Mouse (Mus musculus): ENCODE measurements at regions not wholly inside any gene's neighbourhood (a gene's known extent, or its start where the extent isn't known, plus 50 kb on each side); places are given as distances from the start of the nearest gene placed in this dataset.

DNA sequence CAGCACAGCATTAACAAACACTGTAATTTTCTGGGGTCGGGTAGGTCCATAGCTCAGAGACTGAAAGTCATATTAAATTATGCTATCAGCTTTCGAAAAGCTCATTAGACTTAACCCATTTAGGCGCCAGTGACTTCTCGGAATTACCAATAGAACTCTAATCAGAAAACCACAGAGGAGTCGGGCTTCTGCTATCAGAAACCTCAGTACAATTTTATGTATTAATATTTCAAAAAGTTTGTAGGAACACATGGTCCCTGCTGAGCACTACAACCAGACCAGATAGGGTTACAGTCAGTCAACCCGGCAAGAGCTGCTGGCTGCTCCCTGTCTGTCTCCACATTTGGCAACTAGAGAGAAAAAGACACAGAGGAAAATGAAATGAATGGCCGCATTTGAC, 647.3 kb upstream of the Pabpc4l start:
- DNase-seq (ENCODE audit: low read depth, low spot score) = no peak

- DNase-seq (ENCODE audit: low read depth, low spot score) = no peak
These were observed 603.5 kb upstream of the Pabpc4l start for GRCm38 (mm10) chr3:47051563-47051962.

DNA sequence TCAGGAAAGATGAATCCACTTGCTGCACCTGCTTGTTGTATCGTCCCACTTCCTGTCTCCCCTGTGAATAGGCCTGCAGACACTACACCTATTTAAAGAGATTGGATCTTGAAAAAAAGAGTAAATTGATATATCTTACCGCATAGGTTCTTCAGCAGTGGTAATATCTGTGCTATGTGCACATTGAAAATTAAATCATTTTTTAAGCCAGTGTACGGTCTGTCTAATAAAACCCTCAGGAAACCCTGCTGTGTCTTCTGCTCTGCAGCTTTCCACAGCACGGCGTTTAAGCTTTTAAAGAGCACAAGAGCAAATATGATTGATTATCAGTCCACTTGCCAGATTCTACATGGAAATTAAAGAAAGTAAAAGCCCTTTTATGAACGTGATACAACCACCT, 577.7 kb upstream of the Pabpc4l start:
- no peak for DNase-seq (ENCODE audit: low read depth, low spot score)

DNA sequence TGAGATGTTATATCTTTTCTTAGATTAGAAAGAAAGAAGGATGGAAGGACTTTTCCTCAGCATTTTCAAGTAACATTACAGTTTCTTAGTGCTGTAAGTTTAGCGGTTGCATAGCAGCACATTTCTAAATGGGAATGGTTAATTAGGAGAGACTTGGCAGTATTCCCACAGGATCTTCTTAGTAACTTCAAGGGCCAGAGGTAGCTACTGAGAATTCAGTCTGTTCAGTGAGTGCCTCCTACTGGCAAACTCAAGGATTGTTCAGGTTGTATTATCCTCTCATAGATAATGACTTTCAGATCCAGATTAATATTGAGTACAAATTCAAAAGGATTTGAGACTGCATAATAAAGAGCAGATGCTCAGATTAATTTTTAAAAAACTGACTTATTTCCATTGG, 571.3 kb upstream of the Pabpc4l start:
- DNase-seq (ENCODE audit: low read depth, low spot score) = no peak

GRCm38 (mm10) chr3:47018565-47018964, 570.5 kb upstream of the Pabpc4l start:
- DNase-seq (ENCODE audit: low read depth, low spot score) = no peak

GRCm38 (mm10) chr3:47010459-47010858, 562.4 kb upstream of the Pabpc4l start:
- DNase-seq (ENCODE audit: low read depth, low spot score) = no peak

- DNase-seq (ENCODE audit: low read depth, low spot score) = no peak
These were observed 550.9 kb upstream of the Pabpc4l start for GRCm38 (mm10) chr3:46998916-46999315.

GRCm38 (mm10) chr3:46970744-46971143, 522.7 kb upstream of the Pabpc4l start:
- no peak for DNase-seq (ENCODE audit: low read depth, low spot score)

DNA sequence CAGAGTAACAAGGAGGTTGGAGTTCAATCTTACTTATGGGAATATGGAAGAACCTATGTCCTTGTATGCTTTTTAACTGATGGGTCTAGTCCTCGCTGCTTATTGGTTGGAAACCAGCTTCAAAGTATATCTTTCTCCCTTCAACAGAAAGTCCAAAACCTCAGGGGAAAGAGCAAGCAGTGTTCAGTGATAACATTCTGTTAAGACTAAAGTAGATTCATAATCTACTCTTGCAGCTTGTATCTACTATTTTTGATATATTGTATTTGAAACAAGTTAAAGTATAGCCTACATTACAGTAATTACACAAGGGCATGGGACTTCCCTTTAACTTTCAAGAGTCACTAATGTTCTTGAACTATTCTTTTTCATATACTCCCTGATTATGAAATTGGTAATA, 522.0 kb upstream of the Pabpc4l start:
- no peak for DNase-seq (ENCODE audit: low read depth, low spot score)

DNA sequence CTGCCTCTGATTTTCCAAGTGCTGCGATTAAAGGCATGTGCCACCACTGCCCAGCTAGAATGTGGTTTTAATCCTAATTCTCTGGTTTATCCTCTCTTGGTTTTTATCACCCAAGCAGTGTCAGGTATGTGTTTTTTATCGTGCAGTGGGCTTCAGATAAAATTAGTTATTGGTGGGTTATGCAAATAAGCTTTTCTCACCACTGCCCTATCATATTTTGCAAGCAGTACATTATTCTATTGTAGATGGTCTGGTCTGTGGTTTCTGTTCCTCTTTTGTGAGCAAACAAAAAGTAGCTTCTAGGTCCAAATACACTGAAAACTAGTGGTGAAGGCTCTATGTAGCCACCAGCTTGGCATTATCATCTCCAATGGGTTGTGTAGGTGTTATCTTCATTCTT, 503.4 kb upstream of the Pabpc4l start:
- DNase-seq (ENCODE audit: low read depth, low spot score) = no peak

DNA sequence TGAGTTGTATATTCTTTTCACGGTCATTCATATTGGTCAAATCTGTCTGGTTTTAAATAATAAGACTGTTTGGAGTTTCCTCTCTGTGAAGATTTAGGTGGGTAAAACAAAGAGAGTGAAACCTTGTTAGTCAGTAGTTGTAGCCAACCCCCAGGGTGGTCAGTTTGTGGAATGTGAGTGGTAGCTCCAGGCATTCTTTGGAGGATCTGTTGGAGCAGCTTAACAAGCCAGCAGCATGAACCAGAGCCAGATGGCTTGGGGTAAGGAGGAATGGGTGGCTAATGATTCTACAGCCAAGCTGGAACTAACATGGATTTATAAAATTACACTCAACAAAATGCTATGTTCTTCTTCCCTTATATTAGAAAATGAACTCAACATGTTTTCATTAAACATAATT, 489.7 kb upstream of the Pabpc4l start:
- DNase-seq (ENCODE audit: low read depth, low spot score) = no peak

- no peak for DNase-seq (ENCODE audit: low read depth, low spot score)
These were observed 443.2 kb upstream of the Pabpc4l start for GRCm38 (mm10) chr3:46891057-46891736.

DNA sequence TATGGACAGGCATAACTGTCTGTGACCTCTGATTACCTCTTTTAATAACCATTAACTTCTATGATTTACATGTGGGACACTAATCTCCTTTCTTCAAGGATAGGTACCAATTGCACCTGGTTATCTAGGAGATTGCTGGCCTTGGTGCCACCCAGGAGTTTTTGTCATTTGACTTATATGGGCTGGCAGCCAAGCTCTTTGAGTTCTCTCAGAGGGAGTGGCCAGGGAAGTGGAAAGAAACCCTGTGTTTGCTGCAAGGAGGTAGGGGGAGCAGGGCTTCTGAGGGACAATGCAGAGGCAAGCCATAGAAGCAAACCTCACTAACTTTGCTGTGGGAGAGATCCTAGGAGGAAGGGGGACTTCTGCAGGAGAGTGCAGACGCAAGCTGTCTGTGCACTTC, 427.8 kb upstream of the Pabpc4l start:
- no peak for DNase-seq (ENCODE audit: low read depth, low spot score)

GRCm38 (mm10) chr3:46870876-46871275, 422.9 kb upstream of the Pabpc4l start:
- DNase-seq (ENCODE audit: low read depth, low spot score) = no peak

DNA sequence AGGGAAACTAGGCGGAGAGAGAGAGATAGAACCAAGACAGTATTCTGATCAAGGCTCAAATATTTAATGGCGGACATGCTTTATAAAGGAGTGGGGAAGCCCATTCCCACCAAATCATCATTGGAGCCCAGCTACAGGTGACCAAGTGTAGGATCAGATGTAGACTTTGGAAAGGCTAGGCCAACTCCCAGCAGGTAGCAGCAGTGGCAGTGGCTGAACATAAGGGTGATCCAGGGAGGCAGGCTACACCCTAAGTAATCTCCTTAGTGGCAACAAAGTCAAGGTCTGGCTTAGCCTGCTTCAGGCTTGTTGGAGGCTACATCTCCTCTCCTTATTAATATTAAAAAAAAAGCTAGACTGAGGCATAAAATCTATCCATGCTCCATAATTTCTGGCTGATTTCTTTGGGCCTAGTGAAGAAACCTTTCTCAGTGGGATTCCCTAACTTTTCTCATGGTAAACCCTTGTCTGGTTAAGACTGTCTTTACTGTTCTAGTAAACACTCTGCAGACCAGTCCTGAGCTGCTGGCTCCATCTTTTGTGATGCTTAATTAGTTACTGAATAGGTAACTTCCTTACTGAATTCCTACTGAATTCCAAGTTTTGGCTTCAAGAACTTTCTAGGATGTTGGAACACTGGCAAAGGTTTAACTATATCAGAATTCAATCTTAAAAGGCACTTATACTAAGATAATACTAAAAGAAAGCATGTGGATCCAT, 421.7 kb upstream of the Pabpc4l start:
- DNase-seq (ENCODE audit: low read depth, low spot score) = no peak

GRCm38 (mm10) chr3:46848400-46848983, 400.5 kb upstream of the Pabpc4l start:
- no peak for DNase-seq (ENCODE audit: low read depth, low spot score)

DNA sequence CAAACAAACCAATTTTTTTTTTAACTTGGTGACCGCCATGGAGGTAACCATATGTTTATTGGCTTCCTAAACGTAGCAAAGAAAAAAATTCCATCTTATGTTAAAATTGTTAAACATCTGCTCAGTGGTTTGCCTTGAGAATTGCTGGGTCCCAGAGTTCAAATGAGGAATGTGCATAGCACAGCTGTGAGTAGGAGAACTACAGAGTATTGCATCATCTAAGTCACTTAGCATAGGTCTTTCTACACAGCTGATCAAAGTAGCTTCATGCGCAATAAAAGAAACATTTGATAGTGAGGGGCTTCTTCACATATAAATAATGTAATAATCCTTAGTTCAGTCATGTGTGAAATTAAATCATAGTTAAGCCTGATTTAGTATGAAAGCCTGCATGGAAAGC, 380.7 kb upstream of the Pabpc4l start:
- peak; percentile 25 for DNase-seq (ENCODE audit: low read depth, low spot score)

Measured in 3T3-L1 (cell line).